Mouse (Mus musculus) T-helper 2 cell (primary cell): Measurements from ENCODE around the gene Gtpbp3.

Experiments
- in situ Hi-C: fragments of 300-600 bp; cut with MboI, MseI; formaldehyde crosslinking; loops from one replicate; pipeline ENCODE4 v1.15.1; 2025; ENCODE audit warnings: high pct_unique_total_duplicates

Gene Gtpbp3

GRCm38 (mm10) chr8:71468001-71468400, 19.9 kb upstream of the Gtpbp3 start:
- in situ Hi-C loops, result loop anchor here (10.0 to 25.0 kb wide), 2 partner anchors 573 to 1106 kb away; partner anchors contain the start of genes Comp, Rpl18a, Slc5a5 and Upf1

DNA sequence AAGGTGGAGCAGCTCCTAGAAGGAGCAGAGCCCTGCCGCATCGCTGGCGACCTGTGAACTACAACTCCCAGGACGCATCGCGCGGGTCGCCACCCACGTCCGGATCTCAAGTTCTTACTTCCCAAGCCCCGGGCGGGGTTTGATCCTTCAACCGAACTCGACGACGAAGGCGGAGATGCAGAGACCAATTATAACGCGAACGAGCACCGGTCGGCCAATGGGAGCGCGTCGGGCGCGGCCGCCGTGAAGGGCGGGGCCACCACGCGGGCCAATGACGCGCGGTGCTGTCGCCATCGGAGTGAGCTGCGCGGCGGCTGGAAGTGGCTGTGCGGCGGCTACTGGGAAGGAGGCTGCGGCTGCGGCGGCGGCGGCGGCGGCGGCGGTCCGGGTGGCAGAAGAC, 19.0 kb upstream of the Gtpbp3 start, which contains the start of gene Dda1:
Gene Dda1 (plus strand): TSS at position 284 of the 400 bp plus-strand sequence.
- in situ Hi-C loops, result loop anchor here (10.0 to 25.0 kb wide), 2 partner anchors 574 to 1107 kb away; partner anchors contain the start of genes Comp, Rpl18a, Slc5a5 and Upf1

DNA sequence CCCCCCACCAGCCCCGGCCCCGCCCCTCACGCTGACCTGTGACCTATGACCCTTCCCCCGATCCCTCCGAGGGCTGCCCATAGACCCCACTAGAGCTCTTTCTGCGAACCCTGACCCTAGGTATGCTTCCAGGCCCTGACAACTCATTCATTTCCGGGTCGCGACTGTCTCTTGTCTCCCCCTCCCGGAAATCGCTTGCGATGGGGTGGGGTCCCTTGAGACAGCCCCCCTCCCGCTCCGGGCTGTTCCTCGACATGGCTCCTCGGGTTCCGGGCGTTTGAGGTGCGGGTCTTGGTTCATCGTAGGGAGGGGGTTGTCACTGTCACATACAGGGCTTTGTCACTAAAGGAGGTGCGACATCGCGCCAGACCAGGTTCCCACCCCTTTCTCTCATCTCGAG, 18.5 kb upstream of the Gtpbp3 start:
- in situ Hi-C loops, result loop anchor here (10.0 to 25.0 kb wide), 2 partner anchors 575 to 1107 kb away; partner anchors contain the start of genes Comp, Rpl18a, Slc5a5 and Upf1

DNA sequence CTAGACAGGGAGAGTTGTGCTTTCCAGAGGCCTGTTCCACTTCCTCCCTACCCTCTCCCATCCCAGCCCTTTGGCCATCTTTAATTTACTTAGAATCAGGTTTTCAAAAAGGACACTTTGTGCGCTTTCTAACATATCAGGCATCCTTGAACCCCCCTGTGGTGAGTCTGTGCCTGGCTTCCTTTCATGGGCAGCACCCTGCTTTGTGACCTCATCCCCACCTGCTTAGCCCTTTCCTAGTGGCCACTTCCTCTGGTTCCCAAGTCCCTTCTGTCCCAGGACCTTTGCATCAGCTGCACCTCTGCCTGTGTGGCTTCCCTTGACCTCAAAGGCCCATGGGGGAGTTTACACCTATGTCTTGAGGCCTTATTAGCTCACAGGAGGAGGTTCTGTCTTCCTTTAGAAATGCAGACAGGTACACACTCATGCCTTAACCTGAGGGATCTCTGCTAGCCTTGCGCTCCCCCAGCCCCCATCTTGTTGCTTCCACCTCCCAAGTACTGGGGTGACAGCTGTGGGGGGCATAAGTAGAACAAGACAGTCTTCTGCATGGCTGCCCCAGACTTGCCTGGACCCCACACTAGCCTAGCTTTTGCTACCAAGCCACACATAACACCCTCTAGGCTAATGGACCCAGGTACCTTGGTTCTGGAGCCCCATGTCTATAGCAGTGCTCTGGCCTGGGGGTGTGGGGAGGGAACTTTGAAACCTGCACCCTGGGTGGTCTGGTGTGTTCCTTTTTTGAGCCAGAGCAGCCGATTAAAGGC, 17.6 kb upstream of the Gtpbp3 start:
- in situ Hi-C loops, result loop anchor here (25.0 kb wide), 1 partner anchor 1108 kb away; the partner anchor contains the start of genes Comp and Upf1

DNA sequence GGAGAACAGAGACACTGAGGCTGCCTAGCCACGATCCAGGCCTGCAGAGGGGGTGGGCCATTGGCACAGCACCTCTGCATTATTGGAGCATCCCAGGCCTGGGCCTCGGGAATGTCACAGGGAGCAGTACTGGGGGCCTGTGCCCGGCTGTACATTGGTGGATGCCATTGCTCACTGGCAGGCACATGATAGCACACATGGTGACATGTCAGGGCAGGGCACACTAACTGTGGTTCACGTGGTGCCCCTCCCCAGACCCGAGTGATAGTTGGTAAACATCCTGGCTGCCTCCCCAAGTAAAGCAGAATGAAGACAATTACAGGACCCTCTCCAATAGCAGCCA, 17.0 kb upstream of the Gtpbp3 start:
- in situ Hi-C loops, result loop anchor here (25.0 kb wide), 1 partner anchor 1109 kb away; the partner anchor contains the start of genes Comp and Upf1

DNA sequence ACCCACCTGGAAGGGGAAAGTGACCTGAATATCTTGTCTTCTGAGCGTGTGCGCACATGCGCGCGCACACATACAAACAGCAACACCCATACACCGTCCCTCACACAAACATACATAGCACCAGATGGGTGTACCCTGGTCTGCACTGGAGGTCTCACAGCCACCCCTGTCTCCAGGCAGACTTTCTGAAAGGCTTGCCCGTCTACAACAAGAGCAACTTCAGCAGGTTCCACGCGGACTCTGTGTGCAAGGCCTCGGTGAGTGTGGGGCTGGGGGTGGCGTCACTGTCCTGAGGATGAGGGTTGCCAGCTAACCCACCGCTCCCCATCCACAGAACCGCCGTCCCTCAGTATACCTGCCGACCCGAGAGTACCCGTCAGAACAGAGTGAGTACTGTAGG, 16.0 kb upstream of the Gtpbp3 start:
- in situ Hi-C loops, result loop anchor here (25.0 kb wide), 1 partner anchor 1110 kb away; the partner anchor contains the start of genes Comp and Upf1

GRCm38 (mm10) chr8:71472601-71473386, 15.1 kb upstream of the Gtpbp3 start:
- in situ Hi-C loops, result loop anchor here (25.0 kb wide), 1 partner anchor 1110 kb away; the partner anchor contains the start of genes Comp and Upf1

GRCm38 (mm10) chr8:71474344-71474743, 13.6 kb upstream of the Gtpbp3 start:
- in situ Hi-C loops, result loop anchor here (25.0 kb wide), 1 partner anchor 1112 kb away; the partner anchor contains the start of genes Comp and Upf1

GRCm38 (mm10) chr8:71474785-71475701, 12.9 kb upstream of the Gtpbp3 start:
- in situ Hi-C loops, result loop anchor here (25.0 kb wide), 1 partner anchor 1113 kb away; the partner anchor contains the start of genes Comp and Upf1

DNA sequence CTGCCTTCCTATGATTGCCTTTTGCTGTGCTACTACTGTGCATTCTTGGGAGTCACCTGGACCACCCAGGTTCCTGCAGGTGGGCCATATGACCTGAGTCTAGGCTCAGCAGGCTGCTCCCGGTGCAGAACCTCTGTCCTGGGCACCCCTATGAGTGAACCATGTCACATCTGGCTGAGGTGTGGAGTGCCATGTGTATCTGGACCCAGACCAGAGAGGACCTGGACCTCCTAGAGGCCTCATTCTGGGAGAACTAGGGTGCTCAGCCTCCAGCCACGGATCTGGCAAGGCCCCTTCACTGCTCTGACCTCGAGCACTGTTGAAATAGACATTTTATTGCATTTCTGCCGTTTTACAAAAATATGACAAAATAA, 12.2 kb upstream of the Gtpbp3 start:
- in situ Hi-C loops, result no loop called here

DNA sequence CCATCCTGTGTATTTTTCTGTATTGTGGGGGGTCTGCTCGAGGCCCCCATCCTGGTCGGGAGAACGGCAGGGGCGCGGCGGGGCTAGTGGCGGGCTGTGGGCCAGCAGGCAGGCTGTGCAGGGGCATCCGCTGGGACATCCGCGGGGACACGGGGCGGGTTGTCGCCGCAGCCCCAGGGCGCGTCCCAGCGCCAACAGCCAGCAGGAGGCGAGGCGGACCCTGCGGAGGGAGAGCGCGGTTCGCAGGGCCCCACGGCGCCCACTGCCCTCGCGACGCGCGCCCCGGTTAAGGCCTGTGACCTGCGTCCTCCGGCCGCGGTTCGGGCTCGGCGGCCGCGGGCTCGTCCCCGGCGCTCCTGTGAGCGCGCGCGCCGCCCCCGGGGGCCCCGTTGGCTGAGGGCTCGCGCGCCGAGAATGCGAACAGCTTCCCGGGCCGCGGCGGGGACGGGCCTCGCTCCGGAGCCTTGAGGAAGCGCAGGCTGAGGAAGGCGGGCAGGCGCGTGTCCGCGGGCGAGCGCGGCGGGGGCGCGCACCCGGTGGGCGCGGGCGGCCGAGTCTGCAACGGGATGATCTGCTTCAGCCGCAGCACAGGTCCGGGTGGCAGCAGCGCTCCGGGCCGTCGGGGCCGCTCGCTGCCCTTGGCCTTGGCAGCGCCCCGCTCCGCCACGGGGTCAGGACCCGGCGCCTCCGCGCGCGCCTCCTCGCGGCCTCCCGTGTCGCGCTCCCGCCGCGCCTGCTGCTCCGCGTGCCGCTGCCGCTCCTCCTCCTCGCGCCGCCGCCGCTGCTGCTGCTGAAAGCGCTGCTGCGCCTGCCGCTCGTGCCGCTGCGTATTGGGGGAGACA, 11.6 kb upstream of the Gtpbp3 start:
- in situ Hi-C loops, result no loop called here

DNA sequence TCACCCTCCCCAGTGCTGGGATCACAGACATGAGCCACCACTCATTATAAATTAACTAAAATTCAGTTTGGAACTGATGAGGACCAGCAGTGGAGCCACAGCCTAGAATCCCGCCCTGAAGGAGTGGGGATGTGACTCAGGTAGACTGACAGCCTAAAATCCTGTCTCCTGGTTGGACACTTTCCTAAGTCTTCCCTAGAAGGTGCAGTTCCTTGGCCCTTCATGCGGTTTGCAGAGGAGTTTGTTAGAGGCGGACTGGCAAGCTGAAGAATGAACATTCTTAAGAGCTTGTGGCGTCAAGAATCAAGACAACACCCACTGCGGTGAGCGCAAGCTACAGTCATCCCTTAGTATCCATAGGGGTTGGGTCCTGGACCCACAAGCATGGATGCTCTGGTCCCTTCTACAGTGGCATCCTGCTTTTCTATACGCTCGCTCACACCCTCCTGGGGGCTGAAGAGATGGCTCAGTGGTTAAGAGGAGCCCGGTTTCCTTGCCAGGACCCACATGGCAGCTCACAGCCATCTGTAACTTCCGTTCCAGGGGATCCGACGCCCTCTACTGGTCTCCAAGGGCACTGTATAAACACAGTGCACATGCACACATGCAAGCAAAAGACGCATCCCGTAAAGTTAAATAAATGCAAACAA, 10.6 kb upstream of the Gtpbp3 start:
- in situ Hi-C loops, result no loop called here

GRCm38 (mm10) chr8:71478943-71479342, 9.0 kb upstream of the Gtpbp3 start:
- in situ Hi-C loops, result no loop called here

DNA sequence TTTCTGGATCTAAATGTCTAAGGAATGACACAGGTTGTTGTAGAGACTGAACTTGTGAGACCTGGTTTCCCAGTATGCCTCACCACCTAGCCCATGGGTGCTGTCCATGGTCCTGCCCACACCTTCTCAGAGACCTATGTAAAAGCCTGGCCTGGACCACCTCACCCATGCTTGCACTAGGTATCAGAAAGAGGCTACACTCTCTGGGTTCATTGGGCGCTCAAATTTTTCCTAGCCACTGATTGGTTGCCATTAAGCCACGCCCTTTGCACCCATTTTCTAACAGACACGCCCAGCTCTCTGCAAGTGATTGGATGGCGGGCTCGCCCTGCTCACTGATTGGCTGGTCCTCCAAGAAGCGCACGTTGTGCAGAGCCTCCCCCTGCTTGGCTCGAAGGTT, 4.0 kb upstream of the Gtpbp3 start:
- in situ Hi-C loops, result no loop called here

- in situ Hi-C loops, result loop anchor here (5.0 kb wide), 2 partner anchors 53 to 812 kb away; partner anchors contain the start of genes Bst2 and Lsm4
These were observed 3.2 kb upstream of the Gtpbp3 start for GRCm38 (mm10) chr8:71484736-71485135.

DNA sequence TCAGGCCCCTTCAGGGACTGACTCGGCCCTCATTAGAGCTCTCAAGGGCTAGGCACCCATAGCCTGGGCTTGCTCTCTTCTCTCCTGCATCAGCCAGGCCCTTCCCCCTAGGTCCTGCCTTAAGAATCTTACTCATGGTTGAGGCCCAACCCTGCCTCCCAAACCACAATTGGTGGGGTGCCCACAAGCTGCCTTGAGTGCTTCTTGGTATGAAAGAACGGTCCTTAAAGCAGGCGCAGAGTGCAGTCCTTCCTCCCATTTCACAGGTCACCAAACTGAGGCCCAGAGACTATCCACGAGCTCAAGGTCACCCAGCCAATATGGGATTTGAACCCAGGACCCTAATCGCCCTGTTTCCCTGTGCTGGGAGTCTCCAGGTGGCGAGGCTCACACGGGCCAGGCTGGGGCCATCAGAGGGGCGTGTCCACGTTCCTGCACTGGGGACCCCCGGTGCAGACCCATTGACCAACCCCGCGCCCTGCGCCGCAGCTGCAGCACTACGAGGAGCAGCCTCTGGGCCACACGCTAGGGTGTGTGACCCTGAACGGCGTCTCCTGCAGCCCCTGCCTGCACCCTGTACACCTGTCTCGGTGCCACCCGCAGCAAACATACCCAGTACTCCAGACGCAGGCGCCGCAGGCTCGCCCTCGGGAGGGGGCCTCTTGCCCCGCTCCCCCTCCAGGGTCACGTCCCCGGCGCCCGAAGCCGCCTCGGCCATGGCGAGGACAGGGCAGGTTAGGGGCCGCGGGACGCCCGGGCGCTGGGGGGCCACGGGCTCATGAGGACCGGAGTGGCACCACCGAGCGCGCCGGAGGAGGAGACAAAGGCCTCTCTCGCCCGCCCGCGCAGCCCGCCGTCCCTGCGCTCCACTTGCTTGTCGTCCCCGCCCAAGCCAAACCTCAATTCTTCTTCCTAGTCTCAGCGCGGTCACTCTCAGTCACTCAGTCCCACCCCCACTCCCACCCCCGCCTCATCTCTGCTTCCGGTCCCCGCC, 2.5 kb upstream of the Gtpbp3 start, which contains the start of gene Ano8:
Gene Ano8 (minus strand): TSS at position 822 of the 994 bp plus-strand sequence.
- in situ Hi-C loops, result loop anchor here (5.0 kb wide), 2 partner anchors 52 to 813 kb away; partner anchors contain the start of genes Bst2 and Lsm4

- in situ Hi-C loops, result loop anchor here (5.0 kb wide), 2 partner anchors 51 to 814 kb away; partner anchors contain the start of genes Bst2 and Lsm4
These were observed 1.8 kb upstream of the Gtpbp3 start for GRCm38 (mm10) chr8:71486136-71486529.

DNA sequence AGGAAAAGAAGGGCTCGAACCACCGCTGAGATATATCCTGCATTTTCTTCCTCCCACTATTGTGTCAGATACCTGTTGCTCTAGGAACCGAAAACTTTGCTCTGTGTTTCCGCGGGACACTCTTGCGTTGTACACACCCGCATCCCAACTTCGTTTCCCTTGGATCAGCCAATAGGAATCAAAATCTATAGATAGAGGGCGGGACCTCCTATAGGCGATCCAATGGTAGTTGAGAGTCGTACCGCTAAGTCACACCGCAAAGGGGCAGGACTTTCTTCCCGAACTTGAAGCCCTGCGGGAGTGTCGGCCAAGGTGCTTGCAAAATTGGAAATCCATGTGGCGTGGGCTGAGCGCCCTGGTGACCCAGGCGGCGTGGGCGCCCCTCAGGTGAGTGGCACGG, 551 bp downstream of the Gtpbp3 start:
- in situ Hi-C loops, result loop anchor here (5.0 kb wide), 2 partner anchors 49 to 816 kb away; partner anchors contain the start of genes Bst2 and Lsm4
